Mouse (Mus musculus) stomach, embryonic 16.5 days (tissue): ENCODE results near the gene Fam69a. TPM values are rescaled to one million over a fixed set of nuclear protein-coding genes. Genes with fewer than 3 reads are reported as not detected.

ENCODE experiments used
- ATAC-seq: fragments of 200-750 bp; cut with Nextera tagmentation; 2 replicates; pipeline ENCODE4 v1.8.0; 2017; ENCODE audit warnings: moderate number of reproducible peaks, moderate TSS enrichment; ENCODE audit not compliant: insufficient read depth, low FRiP score
- H3K27ac ChIP-seq: fragments of 300-500 bp; sonication (generic); 2 replicates; pipeline ENCODE4 v1.5.1; 2014; ENCODE audit warnings: low read length
- H3K27me3 ChIP-seq: fragments of 300-500 bp; sonication (generic); 2 replicates; pipeline ENCODE4 v1.6.1; 2014; ENCODE audit warnings: low read length, control low read depth, mixed read lengths; ENCODE audit not compliant: control insufficient read depth, insufficient read depth
- H3K36me3 ChIP-seq: fragments of 300-500 bp; sonication (generic); 2 replicates; pipeline ENCODE4 v1.6.1; 2014; ENCODE audit warnings: low read length; ENCODE audit not compliant: control insufficient read depth, insufficient read depth
- H3K4me1 ChIP-seq: fragments of 300-500 bp; sonication (generic); 2 replicates; pipeline ENCODE4 v1.6.1; 2014; ENCODE audit warnings: low read length, control low read depth, mixed read lengths; ENCODE audit not compliant: control insufficient read depth, insufficient read depth
- H3K4me2 ChIP-seq: fragments of 300-500 bp; sonication (generic); 2 replicates; pipeline ENCODE4 v1.6.1; 2014; ENCODE audit warnings: low read depth, low read length, mixed read lengths
- H3K4me3 ChIP-seq: fragments of 300-500 bp; sonication (generic); replicated peaks from 2 replicates; pipeline ENCODE4 v1.5.1; 2014; ENCODE audit warnings: mild to moderate bottlenecking, low read length
- H3K9ac ChIP-seq: fragments of 300-500 bp; sonication (generic); 2 replicates; pipeline ENCODE4 v1.6.1; 2014; ENCODE audit warnings: low read length
- H3K9me3 ChIP-seq: fragments of 300-500 bp; sonication (generic); replicated peaks from 2 replicates; pipeline ENCODE4 v1.6.1; 2016; ENCODE audit warnings: low read length, control low read depth; ENCODE audit not compliant: control insufficient read depth
- WGBS: fragments of 180-500 bp; shearing (Covaris S2); extraction: QIAGEN DNeasy Blood & Tissue Kit; methylation state at CpG from one replicate; pipeline ENCODE4 v1.1.7; 2014; 5-methylcytosine and 5-hydroxymethylcytosine counted together
- polyA plus RNA-seq: library from polyadenylated mRNA; unstranded; fragments of >200 nt; fragmentation: Nextera tagmentation; extraction: Ambion mirVana; gene quantifications from 2 replicates; pipeline ENCODE4 v1.2.1, GENCODE M21; 2015

The Fam69a gene
- polyA plus RNA-seq, 1 experiment from 2014 or later, result 32.1 TPM

DNA sequence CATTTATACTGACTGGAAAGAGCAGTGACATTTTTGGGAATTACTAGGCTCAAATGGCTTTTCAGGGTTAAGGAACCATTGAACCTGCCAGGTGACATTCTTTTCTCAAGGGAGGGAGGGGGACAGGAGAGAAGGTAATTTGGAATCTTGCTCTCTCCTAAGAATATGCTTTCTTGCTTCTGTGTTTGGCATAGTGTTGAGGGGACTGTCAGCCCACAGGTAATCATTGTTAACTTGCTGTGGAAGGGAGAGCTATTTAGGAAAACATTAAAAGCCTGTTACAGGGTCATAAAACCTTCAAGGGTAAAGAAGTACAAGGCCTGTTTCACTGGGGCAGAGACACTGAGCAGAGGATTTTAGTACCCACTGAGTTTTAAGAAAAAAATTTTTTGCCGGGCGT lies 30.3 kb upstream of the Fam69a start:
- no peaks in the 10 kb centered on the region for H3K27me3 ChIP-seq
- H3K9me3 ChIP-seq, result no peaks in the 10 kb centered on the region
- H3K9ac ChIP-seq, result no peak overlapping the region
- H3K36me3 ChIP-seq, result no peaks in the 10 kb centered on the region
- H3K4me2 ChIP-seq, result no peak overlapping the region
- no peak overlapping the region for H3K27ac ChIP-seq
- no peak overlapping the region for H3K4me3 ChIP-seq
- no peak for ATAC-seq
- WGBS, result 88% methylated on average over 2 of the region's 2 CpGs
- no peaks in the 10 kb centered on the region for H3K4me1 ChIP-seq

DNA sequence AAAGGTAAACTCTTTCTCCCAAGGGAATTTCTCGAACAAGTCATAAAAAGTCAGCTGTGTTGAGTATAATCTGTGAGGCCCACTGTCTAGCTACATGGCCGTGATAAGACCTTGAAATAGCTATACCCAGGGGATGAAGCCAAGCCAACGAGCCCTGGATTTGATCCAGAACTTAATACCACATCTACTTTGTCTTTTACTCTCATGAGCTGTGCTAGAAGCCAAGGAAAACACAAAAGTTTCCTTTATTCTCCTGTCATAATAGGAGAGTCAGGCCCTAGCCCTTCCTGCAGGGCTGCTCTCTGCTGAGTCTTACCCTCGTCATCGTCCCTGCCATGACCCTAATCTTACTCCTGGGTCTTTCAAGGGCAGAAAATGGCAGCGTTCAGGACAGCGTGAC lies 28.5 kb upstream of the Fam69a start:
- H3K36me3 ChIP-seq, result no peaks in the 10 kb centered on the region
- H3K27me3 ChIP-seq, result no peaks in the 10 kb centered on the region
- no peak overlapping the region for H3K4me2 ChIP-seq
- no peak overlapping the region for H3K4me3 ChIP-seq
- no peak for ATAC-seq
- H3K9ac ChIP-seq, result no peak overlapping the region
- H3K4me1 ChIP-seq, result no peaks in the 10 kb centered on the region
- no peak overlapping the region for H3K27ac ChIP-seq
- 60% methylated on average over 7 of the region's 7 CpGs for WGBS
- H3K9me3 ChIP-seq, result no peaks in the 10 kb centered on the region

DNA sequence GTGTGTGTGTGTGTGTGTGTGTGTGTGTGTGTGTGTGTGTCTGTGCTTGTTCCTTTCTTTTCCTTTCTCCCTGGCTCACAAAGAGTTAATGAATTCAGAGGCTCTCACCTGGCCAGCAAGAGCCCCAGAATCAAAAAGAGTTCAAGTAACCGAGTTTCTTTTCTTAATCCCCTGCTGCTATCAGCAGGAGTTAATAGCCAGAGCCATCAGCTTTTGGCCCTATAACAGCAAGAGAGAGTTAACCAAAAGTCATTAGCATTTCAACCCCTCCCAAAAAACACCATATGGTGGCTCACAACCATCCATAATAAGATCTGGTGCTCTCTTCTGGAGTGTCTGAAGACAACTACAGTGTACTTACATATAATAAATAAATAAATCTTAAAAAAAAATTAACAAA lies 27.3 kb upstream of the Fam69a start:
- H3K9ac ChIP-seq, result no peak overlapping the region
- H3K36me3 ChIP-seq, result no peaks in the 10 kb centered on the region
- no peaks in the 10 kb centered on the region for H3K27me3 ChIP-seq
- H3K9me3 ChIP-seq, result no peaks in the 10 kb centered on the region
- ATAC-seq, result no peak
- WGBS, result 22% methylated on average over 1 of the region's 1 CpGs
- no peak overlapping the region for H3K4me3 ChIP-seq
- no peak overlapping the region for H3K4me2 ChIP-seq
- no peaks in the 10 kb centered on the region for H3K4me1 ChIP-seq
- H3K27ac ChIP-seq, result no peak overlapping the region

DNA sequence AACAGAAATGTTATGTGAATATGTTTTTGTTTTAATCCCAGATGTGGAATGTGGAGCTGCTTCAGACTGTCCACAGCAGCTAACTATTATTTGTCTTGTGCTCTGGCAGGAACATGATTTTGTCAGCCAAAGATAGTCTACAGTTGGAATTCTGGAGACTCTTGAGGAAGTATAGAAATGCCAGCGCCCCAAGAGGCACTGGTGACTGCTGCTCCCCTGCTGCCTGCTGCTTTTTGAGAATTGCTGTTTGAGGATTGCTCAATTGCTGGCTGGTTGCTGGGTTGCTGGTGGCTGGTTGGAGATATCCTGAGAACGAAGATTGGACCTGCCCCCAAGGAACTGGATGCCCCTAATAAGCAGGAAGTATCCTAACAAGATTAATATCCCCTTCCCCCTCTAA lies 22.8 kb upstream of the Fam69a start:
- no peaks in the 10 kb centered on the region for H3K36me3 ChIP-seq
- no peaks in the 10 kb centered on the region for H3K9me3 ChIP-seq
- H3K4me3 ChIP-seq, result no peak overlapping the region
- no peak for ATAC-seq
- no peaks in the 10 kb centered on the region for H3K4me1 ChIP-seq
- no peaks in the 10 kb centered on the region for H3K27me3 ChIP-seq
- no peak overlapping the region for H3K4me2 ChIP-seq
- 42% methylated on average over 2 of the region's 2 CpGs for WGBS
- H3K27ac ChIP-seq, result no peak overlapping the region
- no peak overlapping the region for H3K9ac ChIP-seq

DNA sequence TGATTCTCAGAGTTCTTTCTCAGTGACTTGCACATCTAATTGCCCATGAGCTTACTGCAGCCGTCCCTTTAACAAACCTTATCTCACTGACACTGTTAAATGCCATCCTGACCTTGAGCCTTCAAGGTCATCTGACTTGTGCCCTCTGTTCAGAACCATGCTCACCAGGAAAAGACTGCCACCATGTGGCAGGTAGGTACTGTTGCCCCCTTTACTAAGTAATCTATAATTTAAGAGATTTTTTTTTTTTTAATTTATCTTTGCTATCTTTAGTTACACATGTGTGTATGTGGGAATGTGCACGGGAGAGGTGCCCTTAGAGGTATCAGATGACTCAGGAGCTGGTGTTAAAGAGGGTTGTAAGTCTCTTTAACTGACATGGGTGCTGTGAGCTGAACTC lies 18.2 kb upstream of the Fam69a start:
- Histone ChIP-seq H3K4me2 (no peak overlapping the region), H3K9ac (no peak overlapping the region), H3K36me3 (no peaks in the 10 kb centered on the region), H3K27me3 (no peaks in the 10 kb centered on the region), H3K9me3 (no peaks in the 10 kb centered on the region), H3K4me3 (no peak overlapping the region), H3K4me1 (no peaks in the 10 kb centered on the region), H3K27ac (no peak overlapping the region)
- 33% methylated on average over 2 of the region's 2 CpGs for WGBS
- ATAC-seq, result no peak

DNA sequence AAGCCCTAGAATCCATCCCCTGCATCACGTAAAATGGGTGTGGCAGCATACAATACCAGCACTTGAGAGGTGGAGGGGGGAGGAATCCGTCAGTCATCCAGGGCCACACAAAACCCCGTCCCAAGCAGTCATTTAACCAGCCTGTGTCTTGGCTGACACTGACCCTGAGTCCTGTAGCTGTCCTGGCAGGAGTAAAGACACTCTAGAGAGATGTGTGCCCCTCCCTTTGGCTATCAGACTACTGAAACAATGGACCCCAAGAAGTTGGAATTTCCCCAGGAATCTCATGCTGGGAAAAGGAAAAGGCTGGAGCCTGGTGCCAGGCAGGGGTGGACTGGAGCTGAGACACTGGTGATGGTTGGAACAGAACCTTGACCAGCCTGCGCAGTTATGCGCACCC lies 15.8 kb upstream of the Fam69a start:
- 68% methylated on average over 5 of the region's 5 CpGs for WGBS
- Histone ChIP-seq H3K4me1 (no peaks in the 10 kb centered on the region), H3K9ac (no peak overlapping the region), H3K36me3 (no peaks in the 10 kb centered on the region), H3K27ac (no peak overlapping the region), H3K9me3 (no peaks in the 10 kb centered on the region), H3K27me3 (no peaks in the 10 kb centered on the region), H3K4me3 (no peak overlapping the region), H3K4me2 (no peak overlapping the region)
- ATAC-seq, result no peak

DNA sequence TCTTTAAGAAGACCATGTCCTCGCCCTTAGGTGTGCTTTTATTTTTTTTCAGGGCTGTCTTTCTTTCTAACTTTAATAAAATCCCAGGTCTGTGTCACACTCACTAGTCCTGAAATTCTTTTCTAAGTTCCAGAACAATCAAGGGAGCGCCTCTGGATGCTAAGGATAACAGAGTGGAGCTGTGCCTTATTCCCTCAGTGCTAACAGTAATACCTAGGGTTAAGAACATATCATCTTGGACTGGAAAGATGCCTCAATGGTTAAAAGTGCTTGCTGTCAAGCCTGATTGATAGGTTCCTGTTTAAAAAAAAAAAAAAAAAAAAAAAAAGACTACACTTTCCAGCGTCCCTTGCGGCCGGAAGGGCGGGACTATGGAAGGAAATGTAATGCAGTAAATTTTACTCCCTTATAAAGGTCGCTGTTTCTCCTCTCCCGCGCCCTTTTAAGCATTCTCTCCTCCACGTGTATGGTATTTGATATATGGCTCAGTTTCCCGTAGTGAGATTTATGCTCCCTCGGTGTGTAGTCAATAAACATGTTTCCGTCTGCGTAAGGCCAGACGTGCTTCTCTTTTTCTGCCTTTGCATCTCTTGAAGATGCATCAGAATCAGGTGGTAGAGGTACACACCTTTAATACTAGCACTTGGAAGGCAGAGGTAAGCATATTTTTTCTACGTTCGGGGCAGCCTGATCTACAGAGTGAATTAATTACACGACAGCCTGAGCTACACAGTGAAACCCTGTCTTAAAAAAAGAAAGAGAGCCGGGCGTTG lies 14.1 kb upstream of the Fam69a start:
- peak; percentile 75; the same call in 1 of the 2 replicates for ATAC-seq
- H3K9ac ChIP-seq, result peak overlapping the region; percentile 57
- H3K9me3 ChIP-seq, result no peaks in the 10 kb centered on the region
- H3K4me3 ChIP-seq, result peak overlapping the region; percentile 52
- no peaks in the 10 kb centered on the region for H3K27me3 ChIP-seq
- H3K4me2 ChIP-seq, result peak overlapping the region; percentile 58
- H3K4me1 ChIP-seq, result no peaks in the 10 kb centered on the region
- peak overlapping the region; percentile 8; the same call in 1 of the 2 replicates for H3K27ac ChIP-seq
- WGBS, result 15% methylated on average over 20 of the region's 20 CpGs
- no peaks in the 10 kb centered on the region for H3K36me3 ChIP-seq

DNA sequence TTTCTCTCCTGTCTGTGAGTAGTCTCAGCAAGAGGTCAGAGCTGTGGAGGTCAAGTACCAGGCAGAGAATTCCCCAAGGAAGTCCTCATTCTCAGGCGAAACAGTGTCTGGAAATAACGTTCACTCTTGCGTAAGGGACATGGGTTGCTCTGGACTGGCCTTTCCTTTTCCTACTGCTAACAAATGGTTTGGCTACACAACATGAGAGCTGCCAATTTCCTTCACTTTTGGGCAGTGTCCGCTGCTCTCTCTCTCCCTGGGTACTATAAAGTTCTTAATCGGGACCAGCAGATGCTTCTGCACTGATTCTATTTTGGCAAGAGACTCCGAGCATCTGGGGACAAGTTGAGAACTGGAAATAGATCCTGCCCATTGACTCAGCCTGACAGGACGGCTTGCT lies 10.8 kb upstream of the Fam69a start:
- whole genome bisulfite sequencing, result 61% methylated on average over 7 of the region's 7 CpGs

DNA sequence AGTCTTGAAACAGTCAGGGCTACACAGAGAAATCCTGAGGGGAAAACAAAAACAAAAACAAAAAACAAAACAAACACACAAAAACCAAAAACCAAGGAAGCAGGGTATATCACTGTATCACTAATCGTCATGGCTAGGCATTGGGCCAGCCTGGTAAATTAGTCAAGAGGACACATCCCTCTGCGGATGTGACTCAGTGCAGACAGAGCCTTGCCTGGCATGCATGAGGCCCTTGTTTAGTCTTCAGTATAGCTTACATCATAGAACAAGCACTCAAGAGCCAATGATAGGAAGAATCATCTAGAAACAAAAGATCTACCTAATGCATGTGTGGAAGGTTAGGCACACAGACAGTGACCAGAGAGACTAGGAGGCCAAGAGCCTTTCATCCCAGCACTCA lies 9.1 kb upstream of the Fam69a start:
- H3K9ac ChIP-seq, result no peak overlapping the region

More for the DNA sequence above, 10.8 kb upstream of the Fam69a start:
- Histone ChIP-seq H3K36me3 (no peaks in the 10 kb centered on the region), H3K4me3 (no peak overlapping the region), H3K9ac (no peak overlapping the region), H3K27ac (no peak overlapping the region), H3K9me3 (no peaks in the 10 kb centered on the region), H3K4me2 (no peak overlapping the region), H3K4me1 (no peaks in the 10 kb centered on the region), H3K27me3 (no peaks in the 10 kb centered on the region)
- no peak for ATAC-seq

More for the DNA sequence above, 9.1 kb upstream of the Fam69a start:
- ATAC-seq, result no peak
- no peak overlapping the region for H3K27ac ChIP-seq
- H3K9me3 ChIP-seq, result no peaks in the 10 kb centered on the region
- 81% methylated on average over 2 of the region's 2 CpGs for WGBS
- no peaks in the 10 kb centered on the region for H3K4me1 ChIP-seq
- no peaks in the 10 kb centered on the region for H3K27me3 ChIP-seq
- no peak overlapping the region for H3K4me2 ChIP-seq
- no peak overlapping the region for H3K4me3 ChIP-seq
- no peaks in the 10 kb centered on the region for H3K36me3 ChIP-seq
